Mouse (Mus musculus): ENCODE measurements around the gene Ppm1a. TPM values are rescaled to one million over a fixed set of nuclear protein-coding genes. Genes with fewer than 3 reads are reported as not detected.

Ppm1a gene
- total and polyA plus RNA-seq, 3 experiments, result 111 to 119 TPM; not detected in 1

- H3K4me3 ChIP-seq (ENCODE audit: control insufficient read depth in 1 of 2, insufficient read depth in 1 of 2, low read depth in 2 of 2, low read length in 2 of 2), result peak overlapping the region in 1 of 2 experiments; percentile 40; a peak in 1 of 4 replicates
- TF ChIP-seq SMC3 (IDR thresholded peaks at IDR 0.05; ENCODE audit: low read depth, low read length) (no peak), POLR2A (IDR thresholded peaks at IDR 0.05; ENCODE audit: control insufficient read depth in 1 of 2, insufficient read depth in 1 of 2, low read depth in 1 of 2, low read length in 2 of 2, poor library complexity in 1 of 2) (no peak), ZC3H11A (IDR thresholded peaks at IDR 0.05; ENCODE audit: low read depth, low read length) (no peak)
- H3K4me1 ChIP-seq (ENCODE audit: control insufficient read depth in 1 of 2, insufficient read depth in 2 of 2, low read length in 2 of 2), result peaks cover 9 to 23% of the 10 kb centered on the region in 2 experiments
- DNase-seq (ENCODE audit: low read depth, low spot score), result no peak
- no peaks in the 10 kb centered on the region for H3K27me3 ChIP-seq (ENCODE audit: control insufficient read depth in 1 of 2, insufficient read depth in 2 of 2, low read length in 2 of 2)
- no peaks in the 10 kb centered on the region; the same call in 1 of the 2 replicates for H3K79me2 ChIP-seq (ENCODE audit: control insufficient read depth, insufficient read depth, low read length, poor library complexity)
- no peaks in the 10 kb centered on the region for H3K9me3 ChIP-seq (replicated peaks; ENCODE audit: insufficient read depth, low read length)
- no peak overlapping the region for H3K9ac ChIP-seq (ENCODE audit: control insufficient read depth, low read depth, low read length, poor library complexity, severe bottlenecking)
- peak overlapping the region; percentile 96 for H3K27ac ChIP-seq (ENCODE audit: control insufficient read depth, low read depth, low read length)
- H3K36me3 ChIP-seq (ENCODE audit: control insufficient read depth in 1 of 2, insufficient read depth in 2 of 2, low read length in 2 of 2), result peaks cover 0 to 17% of the 10 kb centered on the region in 2 experiments; a peak in 2 of 4 replicates
Observed at GRCm38 (mm10) chr12:72745486-72745885, 11.8 kb upstream of the Ppm1a start.

DNA sequence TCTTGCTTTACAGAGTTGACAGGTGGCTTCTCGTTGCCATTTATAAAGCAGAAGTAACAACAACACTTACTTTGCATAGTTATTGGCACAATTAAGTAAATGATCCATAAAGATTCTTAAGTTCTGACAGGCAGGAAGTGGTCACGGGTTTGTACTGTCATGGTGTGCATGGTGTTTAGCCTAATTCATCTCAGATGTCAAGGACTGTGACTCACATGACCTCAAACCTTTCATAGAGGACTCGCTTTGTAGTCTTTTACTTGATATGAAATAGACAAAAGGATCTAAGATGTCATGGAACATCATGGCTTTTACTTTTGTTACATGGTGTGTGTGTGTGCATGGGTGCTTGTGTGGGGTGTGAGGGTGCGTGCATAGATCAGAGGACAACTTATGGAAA, 8.9 kb upstream of the Ppm1a start:
- Histone ChIP-seq H3K79me2 (ENCODE audit: control insufficient read depth, insufficient read depth, low read length, poor library complexity) (no peaks in the 10 kb centered on the region; the same call in 1 of the 2 replicates), H3K27ac (ENCODE audit: control insufficient read depth, low read depth, low read length) (no peak overlapping the region), H3K36me3 (ENCODE audit: control insufficient read depth in 1 of 2, insufficient read depth in 2 of 2, low read length in 2 of 2) (peaks cover 0 to 17% of the 10 kb centered on the region in 2 experiments; a peak in 2 of 4 replicates), H3K9ac (ENCODE audit: control insufficient read depth, low read depth, low read length, poor library complexity, severe bottlenecking) (no peak overlapping the region), H3K9me3 (replicated peaks; ENCODE audit: insufficient read depth, low read length) (no peaks in the 10 kb centered on the region), H3K27me3 (ENCODE audit: control insufficient read depth in 1 of 2, insufficient read depth in 2 of 2, low read length in 2 of 2) (no peaks in the 10 kb centered on the region), H3K4me3 (ENCODE audit: control insufficient read depth in 1 of 2, insufficient read depth in 1 of 2, low read depth in 2 of 2, low read length in 2 of 2) (no peak overlapping the region), H3K4me1 (ENCODE audit: control insufficient read depth in 1 of 2, insufficient read depth in 2 of 2, low read length in 2 of 2) (peaks cover 9 to 23% of the 10 kb centered on the region in 2 experiments)
- DNase-seq (ENCODE audit: low read depth, low spot score), result no peak
- no peak for TF ChIP-seq KAT2A (conservative IDR thresholded peaks at IDR 0.05; ENCODE audit: low read depth, low read length)
- TF ChIP-seq HCFC1 (IDR thresholded peaks at IDR 0.05; ENCODE audit: low read depth, low read length), result no peak
- no peak for TF ChIP-seq POLR2AphosphoS2 (IDR thresholded peaks at IDR 0.05; ENCODE audit: low read length)
- TF ChIP-seq MYB (IDR thresholded peaks at IDR 0.05; ENCODE audit: low read depth, low read length), result no peak
- no peak for TF ChIP-seq MXI1 (IDR thresholded peaks at IDR 0.05; ENCODE audit: low read depth, low read length)
- TF ChIP-seq RCOR1 (IDR thresholded peaks at IDR 0.05; ENCODE audit: low read depth, low read length), result no peak
- no peak for TF ChIP-seq NELFE (IDR thresholded peaks at IDR 0.05; ENCODE audit: low read depth, low read length)
- no peak for TF ChIP-seq ZKSCAN1 (IDR thresholded peaks at IDR 0.05; ENCODE audit: low read depth, low read length)
- TF ChIP-seq EP300 (IDR thresholded peaks at IDR 0.05; ENCODE audit: low read depth in 1 of 2, low read length in 2 of 2), result no peak
- TF ChIP-seq USF1 (IDR thresholded peaks at IDR 0.05; ENCODE audit: low read depth, low read length), result no peak
- no peak for TF ChIP-seq JUND (IDR thresholded peaks at IDR 0.05; ENCODE audit: low read depth, low read length)
- no peak for TF ChIP-seq ELF1 (IDR thresholded peaks at IDR 0.05; ENCODE audit: low read depth, low read length)
- no peak for TF ChIP-seq MAFK (IDR thresholded peaks at IDR 0.05; ENCODE audit: borderline replicate concordance, low read depth, low read length)
- no peak for TF ChIP-seq ZNF384 (IDR thresholded peaks at IDR 0.05; ENCODE audit: low read depth, low read length)
- no peak for TF ChIP-seq TCF12 (IDR thresholded peaks at IDR 0.05; ENCODE audit: low read depth, low read length)
- no peak for TF ChIP-seq POLR2AphosphoS5 (IDR thresholded peaks at IDR 0.05; ENCODE audit: borderline replicate concordance, low read depth, low read length)
- no peak for TF ChIP-seq MAX (IDR thresholded peaks at IDR 0.05; ENCODE audit: low read length)
- no peak for TF ChIP-seq GATA1 (IDR thresholded peaks at IDR 0.05; ENCODE audit: low read depth, low read length)
- TF ChIP-seq SIN3A (IDR thresholded peaks at IDR 0.05; ENCODE audit: low read length), result no peak
